18 mouse cellular contexts compared by ENCODE assay signal in the genomic region with DNA sequence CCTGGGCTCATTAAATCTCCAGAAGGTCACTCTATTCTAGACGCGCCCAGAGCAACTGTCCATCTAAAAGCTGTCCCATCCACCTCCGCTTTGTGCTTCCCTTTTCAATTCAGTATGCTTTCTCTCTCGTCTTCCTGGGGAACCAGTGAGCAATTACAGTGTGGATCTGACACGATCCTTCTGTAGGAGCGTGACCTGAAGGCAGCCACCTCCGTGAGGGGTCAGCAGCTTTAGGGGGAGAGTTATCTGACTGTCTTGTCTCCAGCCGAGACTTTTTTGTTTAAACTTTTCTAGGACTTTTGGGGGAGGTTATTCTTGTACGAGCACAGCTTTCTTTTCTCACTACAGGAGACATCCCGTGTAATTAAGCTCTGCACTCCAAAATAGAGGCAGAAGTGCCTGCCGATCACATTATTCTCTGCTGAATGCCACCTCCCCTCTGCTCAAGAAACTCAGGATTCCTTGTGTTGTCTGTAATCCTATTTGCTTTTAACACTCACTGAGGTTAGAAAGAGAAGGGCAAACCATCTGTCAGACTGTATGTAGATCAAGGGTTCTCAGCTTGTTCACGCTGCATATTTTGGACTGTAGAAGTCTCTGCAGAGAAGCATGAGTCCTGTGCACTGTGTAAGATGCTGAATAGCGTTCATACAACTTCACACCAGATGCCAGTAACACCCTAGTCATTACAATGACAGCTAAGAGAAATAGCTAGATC. TPM values are rescaled to one million over a fixed set of nuclear protein-coding genes. Genes with fewer than 3 reads are reported as not detected.
DNase-seq lines count a peak whose midpoint lies in the region; ATAC-seq lines count a peak whose summit lies in the region.
"Had no signal": no experiment of that assay in that cellular context is flagged by ENCODE, and none has a peak within 500 bp of the region (broad histone marks: within the 10 kb centered on the region; RNA-seq: fewer than 3 reads in every experiment).

No protein-coding gene starts in this region.

- no peaks in the 10 kb centered on the region for H3K36me3 ChIP-seq in kidney, embryonic 14.5 days (ENCODE audit: control insufficient read depth, insufficient read depth, low read length)
- H3K36me3 ChIP-seq in forebrain, embryonic 11.5 days (ENCODE audit: control insufficient read depth, insufficient read depth, low read length) = no peaks in the 10 kb centered on the region
- H3K36me3 ChIP-seq in midbrain, embryonic 14.5 days (ENCODE audit: control insufficient read depth, insufficient read depth, low read length) = no peaks in the 10 kb centered on the region
- H3K36me3 ChIP-seq: embryonic facial prominence, embryonic 12.5 days; hindbrain, embryonic 10.5 days; neural tube, embryonic 12.5 days had no signal

- H3K4me3 ChIP-seq in kidney, embryonic 14.5 days (ENCODE audit: low read length) = no peak overlapping the region
- no peak overlapping the region for H3K4me3 ChIP-seq in forebrain, embryonic 11.5 days (ENCODE audit: low read depth, low read length)
- H3K4me3 ChIP-seq in midbrain, embryonic 14.5 days (replicated peaks; ENCODE audit: low read depth, low read length) = no peak overlapping the region
- H3K4me3 ChIP-seq: embryonic facial prominence, embryonic 12.5 days; erythroblast, embryonic 14.5 days; hindbrain, embryonic 10.5 days; neural tube, embryonic 12.5 days had no signal

- no peaks in the 10 kb centered on the region for H3K9me3 ChIP-seq in kidney, embryonic 14.5 days (ENCODE audit: control insufficient read depth, low read length)
- no peaks in the 10 kb centered on the region for H3K9me3 ChIP-seq in forebrain, embryonic 11.5 days (ENCODE audit: control insufficient read depth, low read length)
- H3K9me3 ChIP-seq in midbrain, embryonic 14.5 days (ENCODE audit: control insufficient read depth, low read length) = no peaks in the 10 kb centered on the region
- H3K9me3 ChIP-seq: embryonic facial prominence, embryonic 12.5 days; hindbrain, embryonic 10.5 days; neural tube, embryonic 12.5 days had no signal

- no peaks in the 10 kb centered on the region for H3K4me1 ChIP-seq in kidney, embryonic 14.5 days (ENCODE audit: control insufficient read depth, insufficient read depth, low read length)
- no peaks in the 10 kb centered on the region; the same call in 1 of the 2 replicates for H3K4me1 ChIP-seq in forebrain, embryonic 11.5 days (replicated peaks; ENCODE audit: control insufficient read depth, insufficient read depth, low read length)
- no peaks in the 10 kb centered on the region; the same call in 1 of the 2 replicates for H3K4me1 ChIP-seq in midbrain, embryonic 14.5 days (ENCODE audit: control insufficient read depth, insufficient read depth, low read length)
- H3K4me1 ChIP-seq: embryonic facial prominence, embryonic 12.5 days; neural tube, embryonic 12.5 days had no signal

- 39% methylated on average over 13 of the region's 13 CpGs for WGBS in kidney, embryonic 14.5 days
- 21% methylated on average over 13 of the region's 13 CpGs for WGBS in forebrain, embryonic 11.5 days
- 17% methylated on average over 13 of the region's 13 CpGs for WGBS in midbrain, embryonic 14.5 days

- ATAC-seq in kidney, embryonic 14.5 days (ENCODE audit: low FRiP score, low TSS enrichment) = 0 out of 2 replicates have a peak, but pooled peaks have one; percentile 35
- ATAC-seq in forebrain, embryonic 11.5 days (replicated peaks; ENCODE audit: low FRiP score) = peak; percentile 74
- peak; percentile 50; the same call in 1 of the 2 replicates for ATAC-seq in midbrain, embryonic 14.5 days (ENCODE audit: low FRiP score, low TSS enrichment)
- ATAC-seq: lung, postnatal 0 days had no signal

- H3K4me2 ChIP-seq in kidney, embryonic 14.5 days (replicated peaks; ENCODE audit: low read depth, low read length) = 0 out of 2 replicates have a peak overlapping the region, but pooled peaks have one; percentile 4
- H3K4me2 ChIP-seq in forebrain, embryonic 11.5 days (ENCODE audit: low read depth, low read length, severe bottlenecking) = no peak overlapping the region
- H3K4me2 ChIP-seq in midbrain, embryonic 14.5 days (ENCODE audit: low read length) = 0 out of 2 replicates have a peak overlapping the region, but pooled peaks have one; percentile 4
- H3K4me2 ChIP-seq: embryonic facial prominence, embryonic 12.5 days; neural tube, embryonic 12.5 days had no signal

- no peak overlapping the region for H3K9ac ChIP-seq in kidney, embryonic 14.5 days (ENCODE audit: low read depth, low read length)
- no peak overlapping the region for H3K9ac ChIP-seq in forebrain, embryonic 11.5 days (ENCODE audit: low read length)
- H3K9ac ChIP-seq in midbrain, embryonic 14.5 days (replicated peaks; ENCODE audit: low read length) = no peak overlapping the region
- H3K9ac ChIP-seq: embryonic facial prominence, embryonic 12.5 days; neural tube, embryonic 12.5 days had no signal

- no peak for DNase-seq in kidney, adult 11 months
- DNase-seq in Muller cell, postnatal 12 days (ENCODE audit: inconsistent ontology term) = peak; percentile 25
- no peak for DNase-seq in forebrain, embryonic 11.5 days (ENCODE audit: low spot score)
- DNase-seq in midbrain, embryonic 14.5 days = peak; percentile 20
- DNase-seq in adrenal gland, postnatal 25 days = no peak
- no peak for DNase-seq in testis, postnatal 14 days (ENCODE audit: low spot score)
- DNase-seq: adrenal gland, postnatal 36 days; cerebellum, adult 8-10 months; kidney, adult 9 months; liver; thymus, postnatal 14 days had no signal

- no peak overlapping the region for H3K27ac ChIP-seq in kidney, embryonic 14.5 days (ENCODE audit: low read depth, low read length)
- H3K27ac ChIP-seq in forebrain, embryonic 11.5 days (ENCODE audit: low read depth, low read length) = peak overlapping the region; percentile 2; the same call in 1 of the 2 replicates
- H3K27ac ChIP-seq in midbrain, embryonic 14.5 days (replicated peaks; ENCODE audit: low read depth, low read length) = no peak overlapping the region
- H3K27ac ChIP-seq: embryonic facial prominence, embryonic 12.5 days; hindbrain, embryonic 10.5 days; neural tube, embryonic 12.5 days had no signal

- H3K27me3 ChIP-seq in kidney, embryonic 14.5 days (ENCODE audit: control insufficient read depth, insufficient read depth, low read length) = no peaks in the 10 kb centered on the region
- no peaks in the 10 kb centered on the region for H3K27me3 ChIP-seq in forebrain, embryonic 11.5 days (ENCODE audit: control insufficient read depth, insufficient read depth, low read length)
- no peaks in the 10 kb centered on the region for H3K27me3 ChIP-seq in midbrain, embryonic 14.5 days (ENCODE audit: control insufficient read depth, insufficient read depth, low read length)
- H3K27me3 ChIP-seq: CH12.LX; embryonic facial prominence, embryonic 12.5 days; neural tube, embryonic 12.5 days had no signal

RNA-seq across cellular contexts. Expression of a gene that starts 24.3 kb away (rescaled TPM):
- polyA plus RNA-seq in kidney, embryonic 14.5 days (2014; fragmentation: Nextera tagmentation; extraction: Ambion mirVana) = 13.5 and 18.6 TPM in 2 replicates
- 20.8 and 22.9 TPM in 2 replicates for polyA plus RNA-seq in forebrain, embryonic 11.5 days (2014; fragmentation: Nextera tagmentation; extraction: Ambion mirVana)
- 5.1 and 7.1 TPM in 2 replicates for polyA plus RNA-seq in midbrain, embryonic 14.5 days (2014; fragmentation: Nextera tagmentation; extraction: Ambion mirVana)
- 12.8 and 15.4 TPM in 2 replicates for total RNA-seq in adrenal gland, postnatal 25 days (2021)

Comparison
In these comparisons a context has a peak if more than half of its experiments do, and no peak if none do; other contexts are left out.
1. DNase-seq: peak in Muller cell, postnatal 12 days (single experiment) and midbrain, embryonic 14.5 days (single experiment); none in kidney, adult 11 months (single experiment), forebrain, embryonic 11.5 days (single experiment), adrenal gland, postnatal 25 days (single experiment) and testis, postnatal 14 days (single experiment).
2. Peak in every context shown above with its lines, with median percentiles within 50 percentile points of each other: ATAC-seq.